Comparison of ENCODE assay signal across 9 mouse cellular contexts in genomic region chr13:17992009-17992408, GRCm38 (mm10). TPM values are rescaled to one million over a fixed set of nuclear protein-coding genes. Genes with fewer than 3 reads are reported as not detected.
DNase-seq lines count a peak whose midpoint lies in the region; ATAC-seq and TF ChIP-seq lines count a peak whose summit lies in the region.
"Had no signal": no experiment of that assay in that cellular context is flagged by ENCODE, and none has a peak within 500 bp of the region (broad histone marks: within the 10 kb centered on the region; RNA-seq: fewer than 3 reads in every experiment).

No protein-coding gene starts in this region.

- no peak for TF ChIP-seq CTCF in liver, embryonic 14.5 days (IDR thresholded peaks at IDR 0.05; ENCODE audit: low read depth)
- TF ChIP-seq CTCF in thymus, adult 2 months (IDR thresholded peaks at IDR 0.05; ENCODE audit: borderline replicate concordance, control insufficient read depth, extremely low read depth, insufficient read depth, low read length, poor library complexity), result no peak

- 90% methylated on average over 4 of the region's 4 CpGs for WGBS in neural tube, embryonic 11.5 days
- WGBS in liver, embryonic 14.5 days (ENCODE audit: insufficient replicate concordance), result 48% methylated on average over 4 of the region's 4 CpGs
- WGBS in thymus, adult 2 months, result 90% methylated on average over 4 of the region's 4 CpGs

- H3K9ac ChIP-seq in neural tube, embryonic 11.5 days (ENCODE audit: low read length), result no peak overlapping the region
- no peak overlapping the region; the same call in 1 of the 2 replicates for H3K9ac ChIP-seq in liver, embryonic 14.5 days (replicated peaks)

- peaks cover 15% of the 10 kb centered on the region for H3K36me3 ChIP-seq in erythroblast, embryonic 14.5 days (ENCODE audit: control insufficient read depth)
- H3K36me3 ChIP-seq in neural tube, embryonic 11.5 days (ENCODE audit: control insufficient read depth, insufficient read depth, low read length), result no peaks in the 10 kb centered on the region
- peaks cover 1% of the 10 kb centered on the region for H3K36me3 ChIP-seq in liver, embryonic 14.5 days (replicated peaks; ENCODE audit: control insufficient read depth, insufficient read depth, low read depth)
- peaks cover 6% of the 10 kb centered on the region; the same call in 1 of the 2 replicates for H3K36me3 ChIP-seq in thymus, adult 2 months (ENCODE audit: control insufficient read depth, insufficient read depth, low read length)

- no peak for TF ChIP-seq EP300 in liver, embryonic 14.5 days (IDR thresholded peaks at IDR 0.05; ENCODE audit: low read depth)

- H3K4me3 ChIP-seq in erythroblast, embryonic 14.5 days (replicated peaks), result peak overlapping the region; percentile 87
- H3K4me3 ChIP-seq in neural tube, embryonic 11.5 days (ENCODE audit: low read depth, low read length), result peak overlapping the region; percentile 71
- peak overlapping the region in 1 of 2 experiments; percentile 90; a peak in 2 of 4 replicates for H3K4me3 ChIP-seq in liver, embryonic 14.5 days (ENCODE audit: insufficient read depth in 1 of 2, low read depth in 2 of 2, low read length in 2 of 2)
- no peak overlapping the region for H3K4me3 ChIP-seq in thymus, adult 2 months (ENCODE audit: control insufficient read depth, insufficient read depth, low read length)

- H3K9me3 ChIP-seq in erythroblast, embryonic 14.5 days (ENCODE audit: control insufficient read depth, low read length), result no peaks in the 10 kb centered on the region
- no peaks in the 10 kb centered on the region for H3K9me3 ChIP-seq in neural tube, embryonic 11.5 days (ENCODE audit: control insufficient read depth, low read length)
- H3K9me3 ChIP-seq in liver, embryonic 14.5 days (ENCODE audit: control insufficient read depth, low read length), result no peaks in the 10 kb centered on the region

- peaks cover 20% of the 10 kb centered on the region for H3K4me1 ChIP-seq in erythroblast, embryonic 14.5 days (ENCODE audit: control insufficient read depth)
- H3K4me1 ChIP-seq in neural tube, embryonic 11.5 days (ENCODE audit: control insufficient read depth, insufficient read depth, low read length), result peaks cover 4% of the 10 kb centered on the region; the same call in 1 of the 2 replicates
- peaks cover 0 to 6% of the 10 kb centered on the region in 2 experiments; a peak in 1 of 4 replicates for H3K4me1 ChIP-seq in liver, embryonic 14.5 days (replicated peaks; ENCODE audit: control insufficient read depth in 2 of 2, insufficient read depth in 2 of 2, low read length in 1 of 2)
- H3K4me1 ChIP-seq in thymus, adult 2 months (replicated peaks; ENCODE audit: control insufficient read depth, insufficient read depth, low read length), result peaks cover 5% of the 10 kb centered on the region; the same call in 1 of the 2 replicates

- H3K27ac ChIP-seq in neural tube, embryonic 11.5 days (ENCODE audit: low read depth, low read length), result no peak overlapping the region
- H3K27ac ChIP-seq in liver, embryonic 14.5 days, result no peak overlapping the region
- no peak overlapping the region for H3K27ac ChIP-seq in thymus, adult 2 months (ENCODE audit: control insufficient read depth, insufficient read depth, low read length)

- peaks cover 2% of the 10 kb centered on the region; the same call in 1 of the 2 replicates for H3K27me3 ChIP-seq in erythroblast, embryonic 14.5 days (ENCODE audit: control insufficient read depth)
- no peaks in the 10 kb centered on the region for H3K27me3 ChIP-seq in neural tube, embryonic 11.5 days (ENCODE audit: control insufficient read depth, insufficient read depth, low read length)
- H3K27me3 ChIP-seq in liver, embryonic 14.5 days (ENCODE audit: control insufficient read depth, insufficient read depth, low read length), result no peaks in the 10 kb centered on the region
- no peaks in the 10 kb centered on the region for H3K27me3 ChIP-seq in thymus, adult 2 months (ENCODE audit: control insufficient read depth, insufficient read depth, low read length)

- TF ChIP-seq POLR2A in thymus, adult 2 months (IDR thresholded peaks at IDR 0.05; ENCODE audit: control insufficient read depth, extremely low read depth, insufficient read depth, low read length, poor library complexity), result no peak

- DNase-seq in neural tube, embryonic 11.5 days (ENCODE audit: low spot score), result no peak
- no peak for DNase-seq in neural tube, embryonic 10.5 days (ENCODE audit: extremely low spot score, low spot score)
- DNase-seq in liver, embryonic 14.5 days (ENCODE audit: low read depth in 3 of 3, low spot score in 3 of 3), result no peak
- DNase-seq in thymus, adult 2 months, result no peak
- DNase-seq in ovary, postnatal 14 days (ENCODE audit: low spot score), result no peak
- DNase-seq: kidney, adult 2 months had no signal

- peak overlapping the region; percentile 71 for H3K4me2 ChIP-seq in neural tube, embryonic 11.5 days (ENCODE audit: low read depth)
- H3K4me2 ChIP-seq in liver, embryonic 14.5 days (ENCODE audit: low read depth), result peak overlapping the region; percentile 73

- ATAC-seq in erythroblast, adult 5-6 weeks (replicated peaks; ENCODE audit: low FRiP score, poor library complexity, severe bottlenecking), result no peak
- no peak for ATAC-seq in neural tube, embryonic 11.5 days (ENCODE audit: insufficient read depth, low FRiP score, low TSS enrichment)
- ATAC-seq in liver, embryonic 14.5 days (ENCODE audit: insufficient read depth), result no peak
- no peak for ATAC-seq in monocyte, adult 5-6 weeks (replicated peaks; ENCODE audit: insufficient number of reproducible peaks, low FRiP score, low TSS enrichment, poor library complexity, severe bottlenecking)

RNA-seq across cellular contexts. Expression of gene Yae1d1, which starts 1.1 kb away (rescaled TPM):
- polyA plus RNA-seq in erythroblast, embryonic 14.5 days (2012), result 0.17 and 0.39 TPM in 2 replicates
- total RNA-seq in erythroblast, adult 5-6 weeks (2015; ENCODE audit: low replicate concordance), result 0.77 and 1.9 TPM in 2 replicates
- total RNA-seq in erythroblast, adult 5-6 weeks (2017; ENCODE audit: low replicate concordance), result 0.68 and 1.7 TPM in 2 replicates
- polyA plus RNA-seq in neural tube, embryonic 11.5 days (2014; fragmentation: Nextera tagmentation; extraction: Ambion mirVana), result 84.2 and 87.5 TPM in 2 replicates
- 2.6 and 10.8 TPM in 2 replicates for polyA plus RNA-seq in liver, embryonic 14.5 days (2012; rRNA removed)
- 19.0 and 19.6 TPM in 2 replicates for polyA plus RNA-seq in liver, embryonic 14.5 days (2014; fragmentation: Nextera tagmentation; extraction: Ambion mirVana)
- total RNA-seq in monocyte, adult 5-6 weeks (2017), result 8.9 to 17.6 TPM (median 10.3 TPM) in 3 replicates
- polyA plus RNA-seq in thymus, adult 2 months (2012; rRNA removed), result 6.6 and 7.3 TPM in 2 replicates

RNA-seq across cellular contexts. Expression of gene Rala, which starts 48.0 kb away (rescaled TPM):
- 0.28 and 0.39 TPM in 2 replicates for polyA plus RNA-seq in erythroblast, embryonic 14.5 days (2012)
- total RNA-seq in erythroblast, adult 5-6 weeks (2015; ENCODE audit: low replicate concordance), result 7.1 and 12.1 TPM in 2 replicates
- 5.9 and 6.6 TPM in 2 replicates for total RNA-seq in erythroblast, adult 5-6 weeks (2017; ENCODE audit: low replicate concordance)
- polyA plus RNA-seq in neural tube, embryonic 11.5 days (2014; fragmentation: Nextera tagmentation; extraction: Ambion mirVana), result 140 and 150 TPM in 2 replicates
- 2.4 and 7.5 TPM in 2 replicates for polyA plus RNA-seq in liver, embryonic 14.5 days (2012; rRNA removed)
- polyA plus RNA-seq in liver, embryonic 14.5 days (2014; fragmentation: Nextera tagmentation; extraction: Ambion mirVana), result 15.4 and 17.2 TPM in 2 replicates
- total RNA-seq in monocyte, adult 5-6 weeks (2017), result 52.1 to 58.2 TPM (median 55.3 TPM) in 3 replicates
- polyA plus RNA-seq in thymus, adult 2 months (2012; rRNA removed), result 14.5 and 16.7 TPM in 2 replicates
